Mouse (Mus musculus) heart, postnatal 0 days (tissue): ENCODE results near the gene Cabp2.

ENCODE experiments used
- CTCF ChIP-seq: IDR thresholded peaks from 2 replicates; pipeline ENCODE4 v1.5.1; 2016; ENCODE audit warnings: antibody characterized with exemption, control low read depth, low read depth
- EP300 ChIP-seq: IDR thresholded peaks from 2 replicates; pipeline ENCODE4 v1.6.1; 2016; ENCODE audit warnings: antibody characterized with exemption, low read depth

DNA sequence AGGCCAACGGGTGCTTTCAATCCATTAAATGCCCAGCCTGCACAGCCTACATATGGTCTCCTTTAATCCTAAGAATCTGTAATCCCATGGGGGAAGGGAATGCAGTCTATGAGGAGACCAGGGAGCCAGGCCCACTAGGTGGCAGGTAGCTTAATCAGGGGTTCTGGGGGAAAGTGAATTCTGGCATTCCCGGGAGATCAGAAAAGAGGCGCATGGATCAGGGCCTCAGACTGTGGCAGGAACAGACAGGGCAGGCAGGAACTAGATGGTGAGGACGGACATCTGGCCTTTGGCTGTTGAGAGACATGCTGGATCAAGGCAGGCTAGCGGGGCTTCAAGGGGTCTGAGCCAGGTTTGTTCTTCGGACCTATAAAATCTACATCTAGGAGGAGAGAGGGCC is 20.1 kb downstream of the Cabp2 start:
- TF ChIP-seq EP300 = no peak
- TF ChIP-seq CTCF = no peak
